Mouse (Mus musculus): ENCODE measurements at regions not wholly inside any gene's neighbourhood (a gene's known extent, or its start where the extent isn't known, plus 50 kb on each side); places are given as distances from the start of the nearest gene placed in this dataset.

GRCm38 (mm10) chr11:63573271-63573670 is 348.8 kb downstream of the Hs3st3b1 start:
- DNase-seq (ENCODE audit: low spot score) = no peak

- no peak for DNase-seq (ENCODE audit: low spot score)
These were observed 338.8 kb downstream of the Hs3st3b1 start for GRCm38 (mm10) chr11:63583321-63583720.

- DNase-seq (ENCODE audit: low spot score) = no peak
These were observed 336.7 kb downstream of the Hs3st3b1 start for GRCm38 (mm10) chr11:63585216-63585869.

GRCm38 (mm10) chr11:63620220-63620619 is 301.9 kb downstream of the Hs3st3b1 start:
- DNase-seq (ENCODE audit: low spot score) = no peak

GRCm38 (mm10) chr11:63630336-63630735 is 291.8 kb downstream of the Hs3st3b1 start:
- DNase-seq (ENCODE audit: low spot score) = no peak

- no peak for DNase-seq (ENCODE audit: low spot score)
These were observed 265.0 kb downstream of the Hs3st3b1 start for GRCm38 (mm10) chr11:63657057-63657456.

- DNase-seq (ENCODE audit: low spot score) = no peak
These were observed 256.7 kb downstream of the Hs3st3b1 start for GRCm38 (mm10) chr11:63665268-63665934.

GRCm38 (mm10) chr11:63670477-63670876 is 251.6 kb downstream of the Hs3st3b1 start:
- no peak for DNase-seq (ENCODE audit: low spot score)

GRCm38 (mm10) chr11:63671816-63672215 is 250.3 kb downstream of the Hs3st3b1 start:
- no peak for DNase-seq (ENCODE audit: low spot score)

- DNase-seq (ENCODE audit: low spot score) = no peak
These were observed 244.2 kb downstream of the Hs3st3b1 start for GRCm38 (mm10) chr11:63677921-63678320.

- DNase-seq (ENCODE audit: low spot score) = no peak
These were observed 243.6 kb downstream of the Hs3st3b1 start for GRCm38 (mm10) chr11:63678382-63678905.

- DNase-seq (ENCODE audit: low spot score) = no peak
These were observed 242.6 kb downstream of the Hs3st3b1 start for GRCm38 (mm10) chr11:63679491-63679890.

- DNase-seq (ENCODE audit: low spot score) = no peak
These were observed 237.7 kb downstream of the Hs3st3b1 start for GRCm38 (mm10) chr11:63684228-63684980.

GRCm38 (mm10) chr11:63691041-63691440 is 231.0 kb downstream of the Hs3st3b1 start:
- DNase-seq (ENCODE audit: low spot score) = no peak

GRCm38 (mm10) chr11:63704995-63705580 is 217.0 kb downstream of the Hs3st3b1 start:
- DNase-seq (ENCODE audit: low spot score) = no peak

- DNase-seq (ENCODE audit: low spot score) = no peak
These were observed 216.0 kb downstream of the Hs3st3b1 start for GRCm38 (mm10) chr11:63706057-63706456.

- no peak for DNase-seq (ENCODE audit: low spot score)
These were observed 215.0 kb downstream of the Hs3st3b1 start for GRCm38 (mm10) chr11:63707093-63707492.

- DNase-seq (ENCODE audit: low spot score) = no peak
These were observed 213.7 kb downstream of the Hs3st3b1 start for GRCm38 (mm10) chr11:63708412-63708811.

- DNase-seq (ENCODE audit: low spot score) = peak; percentile 29
These were observed 209.8 kb downstream of the Hs3st3b1 start for GRCm38 (mm10) chr11:63712053-63712864.

GRCm38 (mm10) chr11:63722261-63722660 is 199.8 kb downstream of the Hs3st3b1 start:
- no peak for DNase-seq (ENCODE audit: low spot score)

- no peak for DNase-seq (ENCODE audit: low spot score)
These were observed 191.2 kb downstream of the Hs3st3b1 start for GRCm38 (mm10) chr11:63730880-63731279.

Measured in yolk sac, embryonic 10.5 days (tissue).